8 mouse cellular contexts compared by ENCODE assay signal in the genomic region with DNA sequence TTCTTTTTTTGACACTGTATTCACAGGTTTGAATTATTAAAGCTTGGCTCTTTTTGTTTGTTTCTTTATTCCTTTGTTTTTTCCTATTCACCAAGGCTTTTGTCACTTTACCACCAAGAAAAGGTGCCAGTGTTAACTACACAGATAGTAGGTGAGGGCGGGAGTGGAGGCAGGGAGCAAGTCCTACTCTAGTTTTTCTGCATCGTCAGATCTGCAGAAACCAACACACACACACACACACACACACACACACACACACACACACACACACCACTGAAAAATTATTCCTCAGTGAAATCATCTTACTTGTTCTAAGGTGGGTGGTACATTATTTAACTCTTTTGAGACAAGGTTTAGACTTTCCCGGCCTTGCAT.
DNase-seq lines count a peak whose midpoint lies in the region; ATAC-seq lines count a peak whose summit lies in the region.
"Had no signal": no experiment of that assay in that cellular context is flagged by ENCODE, and none has a peak within 500 bp of the region (broad histone marks: within the 10 kb centered on the region; RNA-seq: fewer than 3 reads in every experiment).

No protein-coding gene starts in this region.

- H3K4me1 ChIP-seq in kidney, embryonic 14.5 days (ENCODE audit: control insufficient read depth, insufficient read depth, low read length), result no peaks in the 10 kb centered on the region
- H3K4me1 ChIP-seq in forebrain, embryonic 15.5 days, result peaks cover 8% of the 10 kb centered on the region
- peaks cover 2% of the 10 kb centered on the region; the same call in 1 of the 2 replicates for H3K4me1 ChIP-seq in hindbrain, embryonic 16.5 days (ENCODE audit: control insufficient read depth, insufficient read depth, low read depth, low read length)
- H3K4me1 ChIP-seq in neural tube, embryonic 12.5 days, result no peaks in the 10 kb centered on the region

- H3K4me2 ChIP-seq in kidney, embryonic 14.5 days (replicated peaks; ENCODE audit: low read depth, low read length), result peak overlapping the region; percentile 87; the same call in 1 of the 2 replicates
- peak overlapping the region; percentile 88 for H3K4me2 ChIP-seq in forebrain, embryonic 15.5 days (replicated peaks)
- peak overlapping the region; percentile 85 for H3K4me2 ChIP-seq in hindbrain, embryonic 16.5 days (ENCODE audit: low read length)
- H3K4me2 ChIP-seq in neural tube, embryonic 12.5 days (replicated peaks), result peak overlapping the region; percentile 84

- intact Hi-C loops in gastrocnemius, postnatal 14 days (cut with DNase I; ENCODE audit: low total_unique reads), result no loop called here

- H3K36me3 ChIP-seq in kidney, embryonic 14.5 days (ENCODE audit: control insufficient read depth, insufficient read depth, low read length), result no peaks in the 10 kb centered on the region
- no peaks in the 10 kb centered on the region for H3K36me3 ChIP-seq in forebrain, embryonic 15.5 days
- no peaks in the 10 kb centered on the region for H3K36me3 ChIP-seq in hindbrain, embryonic 16.5 days (ENCODE audit: control insufficient read depth, insufficient read depth, low read length)
- no peaks in the 10 kb centered on the region for H3K36me3 ChIP-seq in neural tube, embryonic 12.5 days

- no peak overlapping the region for H3K27ac ChIP-seq in kidney, embryonic 14.5 days (ENCODE audit: low read depth, low read length)
- H3K27ac ChIP-seq in forebrain, embryonic 15.5 days (replicated peaks), result no peak overlapping the region
- no peak overlapping the region for H3K27ac ChIP-seq in hindbrain, embryonic 16.5 days (ENCODE audit: low read depth, low read length)
- H3K27ac ChIP-seq in neural tube, embryonic 12.5 days, result no peak overlapping the region

- no peaks in the 10 kb centered on the region for H3K9me3 ChIP-seq in kidney, embryonic 14.5 days (ENCODE audit: control insufficient read depth, low read length)
- H3K9me3 ChIP-seq in forebrain, embryonic 15.5 days, result no peaks in the 10 kb centered on the region
- no peaks in the 10 kb centered on the region for H3K9me3 ChIP-seq in hindbrain, embryonic 16.5 days (ENCODE audit: control insufficient read depth, low read length)
- H3K9me3 ChIP-seq in neural tube, embryonic 12.5 days, result no peaks in the 10 kb centered on the region

- 81% methylated on average over 3 of the region's 3 CpGs for WGBS in kidney, embryonic 14.5 days
- WGBS in forebrain, embryonic 15.5 days, result 72% methylated on average over 3 of the region's 3 CpGs
- WGBS in hindbrain, embryonic 16.5 days, result 65% methylated on average over 3 of the region's 3 CpGs
- whole genome bisulfite sequencing in neural tube, embryonic 12.5 days, result 77% methylated on average over 3 of the region's 3 CpGs

- H3K27me3 ChIP-seq in kidney, embryonic 14.5 days (ENCODE audit: control insufficient read depth, insufficient read depth, low read length), result no peaks in the 10 kb centered on the region
- H3K27me3 ChIP-seq in forebrain, embryonic 15.5 days, result no peaks in the 10 kb centered on the region
- no peaks in the 10 kb centered on the region for H3K27me3 ChIP-seq in hindbrain, embryonic 16.5 days (replicated peaks; ENCODE audit: control insufficient read depth, insufficient read depth, low read length)
- no peaks in the 10 kb centered on the region for H3K27me3 ChIP-seq in neural tube, embryonic 12.5 days (replicated peaks)

- DNase-seq in kidney, postnatal 14 days, result no peak
- no peak for DNase-seq in cerebellum, postnatal 36 days
- DNase-seq in gastrocnemius, postnatal 14 days, result no peak
- DNase-seq: thymus, postnatal 25 days had no signal

- H3K4me3 ChIP-seq in kidney, embryonic 14.5 days (ENCODE audit: low read length), result peak overlapping the region; percentile 49; the same call in 1 of the 2 replicates
- H3K4me3 ChIP-seq in forebrain, embryonic 15.5 days, result no peak overlapping the region
- no peak overlapping the region for H3K4me3 ChIP-seq in hindbrain, embryonic 16.5 days (ENCODE audit: low read length)
- no peak overlapping the region for H3K4me3 ChIP-seq in neural tube, embryonic 12.5 days

- no peak overlapping the region for H3K9ac ChIP-seq in kidney, embryonic 14.5 days (ENCODE audit: low read depth, low read length)
- H3K9ac ChIP-seq in forebrain, embryonic 15.5 days (replicated peaks), result no peak overlapping the region
- no peak overlapping the region for H3K9ac ChIP-seq in hindbrain, embryonic 16.5 days (ENCODE audit: low read depth, low read length)
- peak overlapping the region; percentile 59; the same call in 1 of the 2 replicates for H3K9ac ChIP-seq in neural tube, embryonic 12.5 days

- no peak for ATAC-seq in kidney, embryonic 14.5 days (ENCODE audit: low FRiP score, low TSS enrichment)
- peak; percentile 36; the same call in 1 of the 2 replicates for ATAC-seq in forebrain, embryonic 15.5 days (replicated peaks)
- ATAC-seq in hindbrain, embryonic 16.5 days, result no peak
- peak; percentile 33; the same call in 1 of the 2 replicates for ATAC-seq in neural tube, embryonic 12.5 days (ENCODE audit: low FRiP score, low read depth)

Comparison
In these comparisons a context has a peak if more than half of its experiments do, and no peak if none do; other contexts are left out.
1. ATAC-seq: peak in forebrain, embryonic 15.5 days (single experiment) and neural tube, embryonic 12.5 days (single experiment); none in kidney, embryonic 14.5 days (single experiment) and hindbrain, embryonic 16.5 days (single experiment).
2. Peak in every context shown above with its lines, with median percentiles within 50 percentile points of each other: H3K4me2 ChIP-seq.